Mouse (Mus musculus): ENCODE measurements around the gene Myh7b.

Myh7b gene

GRCm38 (mm10) chr2:155633121-155633520 is 22.1 kb downstream of the Myh7b start:
- no peak for DNase-seq (ENCODE audit: low read depth in 2 of 2, low spot score in 2 of 2)

GRCm38 (mm10) chr2:155633731-155634130 is 22.7 kb downstream of the Myh7b start:
- no peak for DNase-seq (ENCODE audit: low read depth in 2 of 2, low spot score in 2 of 2)

DNA sequence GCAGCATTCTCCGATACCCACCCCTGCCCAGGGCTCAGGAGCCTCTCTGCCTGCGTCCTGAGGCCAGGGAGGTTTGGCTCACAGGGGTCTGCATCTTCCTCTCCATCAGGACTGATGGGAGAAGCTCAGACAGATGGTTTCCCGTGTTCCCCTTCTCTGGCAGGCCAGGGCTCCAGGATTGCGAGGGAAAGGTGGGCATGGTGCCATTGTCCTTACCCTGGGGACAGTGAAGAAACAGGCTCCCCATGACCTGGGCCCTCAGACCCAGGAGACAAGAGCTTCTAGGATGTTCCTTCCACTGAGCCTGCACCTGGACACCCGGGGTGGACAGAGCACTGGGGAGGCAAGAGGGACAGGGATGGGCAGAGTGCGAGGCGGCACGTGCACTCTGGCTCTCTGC is 23.6 kb downstream of the Myh7b start:
- DNase-seq (ENCODE audit: low read depth in 2 of 2, low spot score in 2 of 2) = no peak

DNA sequence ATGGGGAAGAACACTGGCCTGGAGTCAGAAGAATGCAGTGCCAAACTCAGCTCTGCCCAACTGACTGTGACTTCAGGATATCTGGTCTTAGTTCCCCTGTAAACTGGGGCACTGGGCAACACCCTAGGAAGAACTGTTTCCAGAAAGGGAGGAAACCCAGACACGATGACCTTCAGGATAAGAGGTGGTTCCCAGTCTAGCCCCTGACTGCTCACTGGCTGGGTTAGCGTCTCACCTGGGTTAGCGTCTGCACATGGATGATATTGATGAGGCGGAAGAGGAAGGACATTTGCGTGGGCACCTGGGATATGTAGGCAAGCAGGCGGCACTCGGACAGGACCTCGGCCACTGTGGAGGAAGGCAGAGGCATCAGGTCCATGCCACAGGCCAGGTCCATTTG is 24.9 kb downstream of the Myh7b start:
- no peak for DNase-seq (ENCODE audit: low read depth in 2 of 2, low spot score in 2 of 2)

DNA sequence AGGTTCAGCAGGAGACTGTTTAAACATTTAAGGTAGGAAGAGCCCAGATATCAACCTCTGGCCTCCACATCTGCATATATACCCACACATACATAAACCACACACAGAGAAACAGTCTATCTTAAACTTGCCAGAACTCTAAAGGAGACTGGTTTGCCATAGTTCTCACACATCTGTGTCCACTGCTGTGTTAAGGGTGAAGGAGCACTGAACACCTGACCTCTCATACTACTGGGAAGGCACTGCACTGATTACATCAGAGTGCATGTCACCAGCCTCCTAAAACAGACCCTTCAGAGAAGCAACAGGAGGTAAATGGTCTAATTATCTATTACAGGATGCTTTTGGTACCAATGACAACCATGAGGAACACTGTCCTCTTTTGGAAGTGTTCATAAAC is 25.9 kb downstream of the Myh7b start:
- DNase-seq (ENCODE audit: low read depth in 2 of 2, low spot score in 2 of 2) = no peak

DNA sequence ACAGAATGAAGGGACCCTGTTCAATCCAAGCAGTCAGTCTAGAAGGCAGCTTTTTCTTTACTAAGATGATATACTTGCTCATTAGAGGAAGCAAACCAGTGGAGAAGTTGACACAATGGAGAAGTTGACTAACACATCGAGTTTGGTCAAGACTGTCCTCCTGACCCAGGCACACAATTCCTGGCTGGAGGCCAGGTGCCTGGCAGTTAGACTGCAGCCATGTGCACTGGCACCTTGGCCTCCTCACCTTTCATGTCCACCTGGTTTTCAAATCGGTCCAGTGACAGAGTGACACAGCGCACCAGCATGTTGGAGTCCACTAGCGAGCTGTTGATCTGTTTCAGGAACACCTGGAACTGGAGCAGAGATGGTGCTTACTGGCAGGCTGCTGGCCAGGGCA is 26.4 kb downstream of the Myh7b start:
- no peak for DNase-seq (ENCODE audit: low read depth in 2 of 2, low spot score in 2 of 2)

GRCm38 (mm10) chr2:155640656-155641055 is 29.6 kb downstream of the Myh7b start:
- DNase-seq (ENCODE audit: low read depth in 2 of 2, low spot score in 2 of 2) = no peak

DNA sequence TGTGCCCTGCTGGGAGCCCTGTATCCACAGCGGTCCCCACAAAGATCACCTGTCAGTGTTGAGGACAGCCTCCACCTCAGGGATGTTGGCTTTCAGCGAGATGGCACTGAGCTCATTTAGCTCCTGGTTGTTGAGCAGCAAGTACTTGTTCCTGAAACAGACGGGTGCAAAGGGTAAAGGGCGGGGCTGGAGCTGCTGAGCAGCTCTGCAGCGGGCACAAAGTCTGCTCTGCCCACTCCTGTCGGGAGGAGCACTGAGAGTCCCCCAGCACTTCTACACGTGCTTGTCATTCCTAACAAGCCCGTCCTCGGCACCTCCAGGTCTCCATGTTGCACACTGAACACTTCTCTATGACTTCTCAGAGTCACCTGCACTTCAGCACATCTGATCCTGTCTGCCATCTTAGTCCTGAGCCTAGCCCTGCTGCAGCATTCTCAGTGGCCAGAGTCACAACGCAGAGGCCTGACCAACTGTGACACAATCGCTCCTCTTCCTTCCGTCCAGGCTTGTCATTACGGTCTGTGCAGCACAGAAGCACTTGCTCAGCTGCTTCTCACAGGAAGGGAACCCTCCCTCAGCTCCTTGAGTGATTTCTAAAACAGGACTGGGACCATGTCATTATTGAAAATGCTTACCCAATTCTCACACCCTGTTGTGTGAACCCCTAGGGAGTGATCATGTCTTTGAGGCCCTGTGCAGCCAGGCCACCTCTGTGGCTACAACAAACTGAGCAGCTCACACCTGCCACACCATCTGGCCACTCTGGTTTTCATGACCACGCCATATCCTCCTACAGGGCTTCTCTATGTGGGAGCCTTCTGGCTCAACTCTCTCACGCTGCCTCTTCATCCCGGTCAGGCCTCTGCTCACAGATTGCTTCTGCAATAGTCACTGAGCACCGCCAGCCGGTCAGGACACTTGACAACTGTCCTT is 30.8 kb downstream of the Myh7b start:
- DNase-seq (ENCODE audit: low read depth in 2 of 2, low spot score in 2 of 2) = no peak

DNA sequence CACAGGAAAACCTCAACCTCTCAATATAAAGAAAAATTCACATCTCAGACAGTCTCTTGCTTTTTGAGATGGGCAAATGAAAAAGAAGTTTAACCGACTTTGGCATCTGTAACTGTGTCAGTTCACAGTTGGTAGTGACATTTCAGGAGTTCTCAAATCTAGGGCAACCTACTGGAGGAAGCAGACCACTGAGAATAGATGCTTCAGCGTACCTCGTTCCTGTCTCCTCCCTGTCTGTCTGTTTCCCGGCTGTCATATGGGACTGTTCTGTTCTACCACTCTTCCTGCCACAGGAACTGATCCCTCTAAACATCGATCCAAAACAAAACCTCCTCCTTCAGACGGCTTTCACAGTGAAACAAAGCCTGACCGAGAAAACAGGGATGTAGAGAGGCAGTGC is 34.7 kb downstream of the Myh7b start:
- no peak for DNase-seq (ENCODE audit: low read depth in 2 of 2, low spot score in 2 of 2)

- no peak for DNase-seq (ENCODE audit: low read depth in 2 of 2, low spot score in 2 of 2)
Observed at GRCm38 (mm10) chr2:155652618-155653017, 41.6 kb downstream of the Myh7b start.

- no peak for DNase-seq (ENCODE audit: low read depth in 2 of 2, low spot score in 2 of 2)
Observed at GRCm38 (mm10) chr2:155655759-155656372, 44.9 kb downstream of the Myh7b start.

DNA sequence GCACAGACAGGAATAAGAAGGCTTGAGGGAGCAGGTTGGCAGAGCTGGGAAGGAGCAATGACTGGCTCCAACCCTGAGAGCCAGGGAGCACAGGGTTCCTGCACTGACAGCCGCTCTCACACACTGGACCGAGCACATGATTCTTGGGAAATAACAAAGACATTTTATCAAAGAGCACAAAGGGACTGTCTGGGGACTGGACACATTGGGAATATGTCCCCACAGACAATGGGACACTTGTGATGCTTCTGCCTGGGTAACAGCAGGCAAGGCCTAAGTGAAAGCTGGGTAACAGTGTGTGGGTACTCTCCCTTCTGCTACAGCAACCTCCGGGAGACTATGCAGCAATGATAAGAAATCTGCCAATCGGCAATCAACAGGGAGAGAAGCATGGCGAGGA is 51.4 kb downstream of the Myh7b start:
- DNase-seq (ENCODE audit: low read depth in 2 of 2, low spot score in 2 of 2) = no peak

- DNase-seq (ENCODE audit: low read depth in 2 of 2, low spot score in 2 of 2) = peak; percentile 37 to 50
Observed at GRCm38 (mm10) chr2:155663097-155663496, 52.1 kb downstream of the Myh7b start.

DNA sequence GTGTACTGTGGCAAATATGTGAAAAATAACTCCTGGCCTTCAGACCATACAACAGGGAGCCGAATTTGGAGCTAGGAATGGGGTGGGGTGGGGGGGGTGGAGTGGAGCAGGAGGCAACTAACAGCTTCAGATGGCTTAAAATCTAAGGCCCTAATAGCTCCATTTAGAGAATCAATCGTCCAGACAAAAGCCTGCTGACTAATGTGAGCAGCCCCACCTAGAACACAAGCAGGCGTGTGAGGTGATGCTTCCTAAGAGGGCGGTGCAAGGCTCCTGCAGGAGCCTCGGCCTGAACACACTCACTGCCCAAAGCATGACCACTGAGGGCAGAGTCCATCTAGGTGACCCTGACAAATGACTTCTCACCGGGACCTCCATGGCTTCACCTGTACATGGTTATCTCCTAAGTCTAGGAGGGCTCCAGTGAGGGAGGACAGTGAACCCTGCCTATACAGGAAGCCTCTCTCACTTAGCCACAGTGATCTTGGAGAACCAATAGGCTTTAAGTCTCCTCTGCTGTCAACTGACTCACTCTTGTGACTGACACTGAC is 53.0 kb downstream of the Myh7b start:
- DNase-seq (ENCODE audit: low read depth in 2 of 2, low spot score in 2 of 2) = no peak

DNA sequence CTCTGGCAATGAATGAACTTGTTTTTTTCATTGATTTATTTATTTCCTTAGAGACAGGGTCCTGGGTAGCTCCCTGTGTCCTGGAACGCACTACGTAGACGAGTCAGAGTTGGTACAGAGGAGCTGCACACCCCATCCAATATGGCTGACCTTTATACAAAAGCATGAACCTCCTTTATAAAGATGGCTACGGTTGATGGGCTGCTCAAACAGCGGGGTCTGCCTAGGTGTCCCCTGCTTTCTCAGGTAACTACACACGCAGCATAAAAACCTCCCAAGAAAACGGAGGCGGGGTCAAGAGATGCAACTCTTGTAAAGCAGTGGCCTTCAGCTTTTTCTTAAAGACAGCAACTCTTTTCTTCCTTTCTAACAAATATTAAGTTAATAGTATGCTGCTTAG is 56.9 kb downstream of the Myh7b start:
- DNase-seq (ENCODE audit: low read depth in 2 of 2, low spot score in 2 of 2) = no peak

DNA sequence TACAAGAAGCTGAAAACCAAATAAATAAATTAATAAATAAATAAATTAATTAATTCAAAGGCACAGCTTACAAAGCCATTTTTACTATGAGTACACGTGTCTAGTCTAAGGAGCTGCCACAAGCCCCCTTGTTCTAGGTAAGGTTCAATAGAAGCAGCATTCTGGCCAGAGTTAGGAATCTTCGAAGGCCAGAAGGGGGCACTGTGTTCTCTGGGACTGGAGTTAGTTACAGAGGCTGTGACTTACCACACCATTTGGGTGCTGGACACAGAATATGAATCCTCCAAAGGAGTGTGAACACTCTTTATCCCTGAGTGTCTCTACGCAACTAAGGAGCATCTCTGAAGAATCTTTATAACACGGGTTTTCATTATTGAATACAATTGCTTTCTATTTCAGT is 57.4 kb downstream of the Myh7b start:
- DNase-seq (ENCODE audit: low read depth in 2 of 2, low spot score in 2 of 2) = peak; percentile 21 to 54

DNA sequence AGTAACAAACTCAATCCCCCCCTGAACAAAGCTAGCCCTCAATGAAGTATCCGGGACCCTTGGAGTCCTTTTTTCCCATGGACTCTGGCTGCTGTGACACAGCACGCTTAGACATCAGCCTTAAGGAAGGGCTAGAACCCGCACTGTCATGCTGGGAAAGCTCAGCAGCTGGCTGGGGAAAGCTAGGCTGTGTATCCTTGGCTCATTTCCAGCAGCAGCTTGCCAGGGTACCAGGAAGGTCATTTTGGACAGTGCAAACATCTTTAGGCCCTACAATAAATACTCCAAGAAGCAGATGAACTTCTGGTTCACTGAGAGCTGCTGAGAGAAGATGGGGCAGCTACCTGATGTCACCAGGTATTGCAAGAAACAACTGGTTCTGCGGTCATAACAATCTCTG is 60.2 kb downstream of the Myh7b start:
- no peak for DNase-seq (ENCODE audit: low read depth in 2 of 2, low spot score in 2 of 2)

DNA sequence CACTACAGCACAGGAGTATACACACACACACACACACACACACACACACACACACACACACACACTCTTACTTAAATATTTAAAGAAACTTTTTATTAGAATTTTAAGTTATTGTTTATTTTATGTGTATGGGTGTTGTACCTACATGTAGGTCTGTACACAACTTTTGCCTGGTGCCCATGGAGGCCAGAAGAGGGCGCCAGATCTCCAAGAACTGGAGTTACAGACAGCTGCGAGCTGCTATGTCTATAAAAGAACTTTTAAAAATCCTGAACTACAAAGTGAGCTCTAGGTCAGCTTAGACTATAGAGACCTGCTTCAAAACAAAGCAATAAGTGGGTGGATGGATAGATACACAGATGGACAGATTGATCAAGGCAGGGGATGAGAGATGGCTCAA is 62.5 kb downstream of the Myh7b start:
- DNase-seq (ENCODE audit: low read depth in 2 of 2, low spot score in 2 of 2) = peak; percentile 78 to 85

GRCm38 (mm10) chr2:155675118-155675517 is 64.1 kb downstream of the Myh7b start:
- DNase-seq (ENCODE audit: low read depth in 2 of 2, low spot score in 2 of 2) = no peak

DNA sequence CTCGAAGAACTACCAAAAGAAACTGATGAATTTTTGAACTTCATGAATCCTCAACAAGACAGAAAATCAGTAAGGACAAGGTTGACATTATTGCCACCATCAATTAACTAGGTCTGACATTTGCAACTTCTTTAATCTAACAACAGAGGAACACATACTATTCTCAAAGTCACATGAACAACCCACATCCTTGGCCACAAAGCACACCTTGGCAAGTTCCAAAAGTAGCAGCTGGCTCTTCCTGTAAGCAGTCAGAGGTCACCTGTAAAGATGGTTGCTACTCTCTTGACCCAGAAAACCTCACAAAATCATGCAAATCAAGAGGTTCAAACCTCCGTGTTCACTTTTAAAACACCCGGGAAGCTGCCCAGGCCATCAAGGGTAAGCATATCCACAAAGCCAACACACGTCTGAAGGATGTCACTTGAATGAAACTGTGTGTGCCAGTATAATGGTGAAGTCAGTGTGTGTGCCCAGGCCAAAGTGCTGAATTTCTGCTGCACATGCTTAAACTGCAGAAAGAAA is 68.6 kb downstream of the Myh7b start:
- DNase-seq (ENCODE audit: low read depth in 2 of 2, low spot score in 2 of 2) = peak; percentile 26 to 49

GRCm38 (mm10) chr2:155680591-155680990 is 69.6 kb downstream of the Myh7b start:
- DNase-seq (ENCODE audit: low read depth in 2 of 2, low spot score in 2 of 2) = peak in 1 of 2 experiments; percentile 12

DNA sequence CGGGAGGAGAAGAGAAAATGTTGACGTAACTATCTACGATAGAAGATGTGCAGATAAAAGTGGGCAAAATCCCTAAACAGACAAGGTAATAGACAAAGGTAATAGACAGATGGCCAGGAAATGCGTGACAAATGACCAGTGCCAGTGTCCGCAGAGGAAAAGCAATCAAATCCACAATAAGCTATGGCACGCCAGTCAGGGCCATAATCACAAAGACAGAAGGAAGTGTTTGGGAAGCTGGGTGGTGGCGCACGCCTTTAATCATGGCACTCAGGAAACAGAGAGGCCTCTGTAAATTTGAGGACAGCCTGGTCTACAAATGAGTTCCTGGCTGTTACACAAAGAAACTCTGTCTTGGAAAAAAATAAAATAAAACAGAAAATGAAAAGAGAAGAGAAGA is 70.2 kb downstream of the Myh7b start:
- DNase-seq (ENCODE audit: low read depth in 2 of 2, low spot score in 2 of 2) = no peak
